Mouse (Mus musculus) ES-Bruce4 (cell line): Measurements from ENCODE around the gene Grem2. TPM values are rescaled to one million over a fixed set of nuclear protein-coding genes. Genes with fewer than 3 reads are reported as not detected.

Source experiments
- H3K27ac ChIP-seq: 2 replicates; pipeline ENCODE4 v1.5.1; 2012; ENCODE audit warnings: low read length, inconsistent platforms; ENCODE audit not compliant: insufficient read depth
- H3K27me3 ChIP-seq: 2 replicates; pipeline ENCODE4 v1.6.1; 2012; ENCODE audit warnings: mild to moderate bottlenecking, low read length, inconsistent platforms; ENCODE audit not compliant: control insufficient read depth, poor library complexity, insufficient read depth, severe bottlenecking
- H3K36me3 ChIP-seq: 2 replicates; pipeline ENCODE4 v1.6.1; 2012; ENCODE audit warnings: inconsistent platforms, mild to moderate bottlenecking, low read length, moderate library complexity; ENCODE audit not compliant: control insufficient read depth, poor library complexity, insufficient read depth, severe bottlenecking
- H3K4me1 ChIP-seq: one replicate; pipeline ENCODE4 v1.8.1; 2011; ENCODE audit warnings: low read length; ENCODE audit not compliant: control insufficient read depth, insufficient read depth
- H3K4me3 ChIP-seq: 2 replicates; pipeline ENCODE4 v1.5.1; 2011; ENCODE audit warnings: low read depth, mild to moderate bottlenecking, low read length
- H3K9ac ChIP-seq: 2 replicates; pipeline ENCODE4 v1.6.1; 2012; ENCODE audit warnings: low read depth, mild to moderate bottlenecking, inconsistent platforms; ENCODE audit not compliant: poor library complexity, severe bottlenecking
- H3K9me3 ChIP-seq: replicated peaks from 2 replicates; pipeline ENCODE4 v1.6.1; 2012; ENCODE audit warnings: mild to moderate bottlenecking, low read length, inconsistent platforms; ENCODE audit not compliant: control insufficient read depth, poor library complexity, insufficient read depth, severe bottlenecking
- CTCF ChIP-seq: IDR thresholded peaks from one replicate; pipeline ENCODE4 v1.8.1; 2011; ENCODE audit warnings: low read depth, low read length
- EP300 ChIP-seq: IDR thresholded peaks from 2 replicates; pipeline ENCODE4 v1.6.1; 2011; ENCODE audit warnings: low read depth, low read length; ENCODE audit not compliant: insufficient read depth
- POLR2A ChIP-seq: IDR thresholded peaks from one replicate; pipeline ENCODE4 v1.8.1; 2011; ENCODE audit warnings: low read length; ENCODE audit not compliant: insufficient read depth
- polyA plus RNA-seq: library from polyadenylated mRNA; stranded (reverse); fragments of >200 nt; gene quantifications from 2 replicates; pipeline ENCODE4 v1.2.4, GENCODE M21; 2011; ENCODE audit warnings: low read depth; ENCODE audit not compliant: missing spikeins, insufficient read depth, insufficient read length

The Grem2 gene
- polyA plus RNA-seq, 1 experiment, result 0.58 TPM

- H3K4me1 ChIP-seq, result no peaks in the 10 kb centered on the region
- no peak overlapping the region for H3K27ac ChIP-seq
- H3K27me3 ChIP-seq, result no peaks in the 10 kb centered on the region; the same call in 1 of the 2 replicates
- no peak overlapping the region for H3K9ac ChIP-seq
- H3K4me3 ChIP-seq, result no peak overlapping the region
- no peaks in the 10 kb centered on the region for H3K36me3 ChIP-seq
- H3K9me3 ChIP-seq, result no peaks in the 10 kb centered on the region
- TF ChIP-seq EP300, result no peak
- TF ChIP-seq POLR2A, result no peak
- TF ChIP-seq CTCF, result no peak
Observed at GRCm38 (mm10) chr1:174918236-174918870, 3.3 kb downstream of the Grem2 start.

DNA sequence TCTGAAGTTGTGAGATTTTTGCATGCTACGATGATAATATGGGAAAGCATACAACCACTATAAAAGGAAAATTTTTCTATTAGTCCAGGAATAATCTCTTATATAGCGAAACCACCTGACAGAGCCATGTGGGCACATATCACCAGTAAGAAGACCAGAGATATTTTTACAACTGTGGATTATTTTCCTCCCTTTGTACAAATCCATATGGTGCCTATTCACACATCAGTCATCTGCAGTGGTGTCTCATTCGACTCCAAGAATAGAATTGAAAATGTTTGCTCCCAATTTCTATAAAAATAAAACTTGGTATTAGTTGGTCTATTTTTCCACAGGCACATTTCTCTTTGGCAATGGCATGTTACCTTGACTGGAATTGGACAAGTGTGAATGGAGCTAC, 11.8 kb downstream of the Grem2 start:
- Histone ChIP-seq H3K27ac (no peak overlapping the region), H3K27me3 (no peaks in the 10 kb centered on the region), H3K4me1 (no peaks in the 10 kb centered on the region), H3K36me3 (no peaks in the 10 kb centered on the region), H3K4me3 (no peak overlapping the region), H3K9ac (no peak overlapping the region), H3K9me3 (no peaks in the 10 kb centered on the region)
- no peak for TF ChIP-seq POLR2A
- no peak for TF ChIP-seq CTCF
- no peak for TF ChIP-seq EP300

DNA sequence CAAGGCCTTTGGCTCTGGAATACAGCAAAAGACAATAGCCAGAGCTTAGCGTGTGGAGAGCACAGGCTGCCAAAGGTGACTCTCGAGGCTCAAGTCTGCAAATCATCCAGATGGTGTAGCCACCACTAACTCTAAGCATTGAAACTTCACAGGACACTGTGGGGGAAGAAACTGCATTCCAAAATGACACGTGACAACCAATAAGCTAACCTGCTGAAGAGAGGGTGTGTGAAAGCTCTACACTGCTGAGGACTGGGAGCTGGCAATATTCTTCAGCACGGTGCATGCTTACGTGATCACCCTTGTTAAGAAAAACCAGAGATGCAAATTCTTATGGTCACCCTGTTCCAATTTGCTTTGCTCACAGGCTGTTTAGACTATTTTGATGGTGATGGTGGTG, 13.4 kb downstream of the Grem2 start:
- no peak overlapping the region for H3K27ac ChIP-seq
- H3K36me3 ChIP-seq, result no peaks in the 10 kb centered on the region
- no peak for TF ChIP-seq CTCF
- TF ChIP-seq POLR2A, result no peak
- no peak for TF ChIP-seq EP300
- no peak overlapping the region for H3K9ac ChIP-seq
- H3K4me3 ChIP-seq, result no peak overlapping the region
- H3K27me3 ChIP-seq, result no peaks in the 10 kb centered on the region
- H3K9me3 ChIP-seq, result no peaks in the 10 kb centered on the region
- no peaks in the 10 kb centered on the region for H3K4me1 ChIP-seq

GRCm38 (mm10) chr1:174907637-174908036, 14.0 kb downstream of the Grem2 start:
- Histone ChIP-seq H3K36me3 (no peaks in the 10 kb centered on the region), H3K9me3 (no peaks in the 10 kb centered on the region), H3K27me3 (no peaks in the 10 kb centered on the region), H3K9ac (no peak overlapping the region), H3K4me1 (no peaks in the 10 kb centered on the region), H3K4me3 (no peak overlapping the region), H3K27ac (no peak overlapping the region)
- TF ChIP-seq CTCF, result no peak
- no peak for TF ChIP-seq EP300
- TF ChIP-seq POLR2A, result no peak

- no peaks in the 10 kb centered on the region for H3K27me3 ChIP-seq
- no peak overlapping the region for H3K9ac ChIP-seq
- no peak for TF ChIP-seq CTCF
- no peak for TF ChIP-seq POLR2A
Observed at GRCm38 (mm10) chr1:174902755-174903154, 18.9 kb downstream of the Grem2 start.

DNA sequence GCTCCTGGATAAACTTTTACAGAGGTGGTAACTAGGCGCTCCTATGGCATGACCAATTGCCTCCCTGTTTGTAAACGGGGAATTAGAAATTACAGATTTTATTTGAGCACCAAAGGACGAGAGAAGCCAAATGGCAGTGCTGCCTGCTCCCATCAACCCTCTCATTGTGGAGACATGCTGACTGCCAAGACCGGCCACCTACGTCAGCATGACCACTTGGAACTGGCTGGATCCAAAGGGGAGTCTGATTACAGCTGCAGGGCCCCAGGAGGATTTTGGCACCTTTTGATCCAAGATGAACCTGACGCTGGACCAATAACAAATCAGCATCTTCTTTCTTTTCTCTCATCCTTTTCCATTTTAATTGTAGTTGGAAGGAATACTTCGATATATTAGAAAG, 29.1 kb downstream of the Grem2 start:
- no peak for TF ChIP-seq EP300
- TF ChIP-seq POLR2A, result no peak
- no peak for TF ChIP-seq CTCF
- H3K4me1 ChIP-seq, result no peaks in the 10 kb centered on the region
- no peaks in the 10 kb centered on the region for H3K9me3 ChIP-seq
- H3K27me3 ChIP-seq, result no peaks in the 10 kb centered on the region
- no peak overlapping the region for H3K9ac ChIP-seq
- no peaks in the 10 kb centered on the region for H3K36me3 ChIP-seq
- no peak overlapping the region for H3K27ac ChIP-seq
- H3K4me3 ChIP-seq, result no peak overlapping the region

More at GRCm38 (mm10) chr1:174902755-174903154, 18.9 kb downstream of the Grem2 start:
- Histone ChIP-seq H3K36me3 (no peaks in the 10 kb centered on the region), H3K9me3 (no peaks in the 10 kb centered on the region), H3K4me3 (no peak overlapping the region), H3K4me1 (no peaks in the 10 kb centered on the region), H3K27ac (no peak overlapping the region)
